Mouse (Mus musculus): ENCODE measurements around the gene Slc22a5.
"Not testable (repeated sequence)": the region's sequence is repeated elsewhere in the genome, so short reads cannot be mapped to it uniquely, and the experiment has no call there.

Gene Slc22a5

GRCm38 (mm10) chr11:53890225-53890624 is 1.2 kb downstream of the Slc22a5 start:
- ATAC-seq (ENCODE audit: insufficient number of reproducible peaks, low FRiP score, low TSS enrichment) = no peak

- ATAC-seq (ENCODE audit: insufficient number of reproducible peaks, low FRiP score, low TSS enrichment) = no peak
These were observed 2.3 kb downstream of the Slc22a5 start for GRCm38 (mm10) chr11:53889091-53889645.

GRCm38 (mm10) chr11:53888242-53888641 is 3.2 kb downstream of the Slc22a5 start:
- ATAC-seq (ENCODE audit: insufficient number of reproducible peaks, low FRiP score, low TSS enrichment) = no peak

GRCm38 (mm10) chr11:53883287-53883686 is 8.2 kb downstream of the Slc22a5 start:
- no peak for ATAC-seq (ENCODE audit: insufficient number of reproducible peaks, low FRiP score, low TSS enrichment)

DNA sequence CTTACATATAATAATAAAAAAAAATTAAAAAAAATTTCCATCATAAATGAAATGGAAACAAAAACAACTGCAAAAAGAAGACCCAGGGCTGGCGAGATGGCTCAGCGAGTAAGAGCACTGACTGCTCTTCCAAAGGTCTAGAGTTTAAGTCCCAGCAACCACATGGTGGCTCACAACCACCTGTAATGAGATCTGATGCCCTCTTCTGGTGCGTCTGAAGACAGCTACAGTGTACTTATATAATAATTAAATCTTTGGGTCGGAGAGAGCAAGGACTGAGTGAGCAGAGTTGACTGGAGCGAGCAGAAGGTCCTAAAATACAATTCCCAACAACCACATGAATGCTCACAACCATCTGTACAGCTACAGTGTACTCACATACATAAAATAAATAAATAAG is 13.4 kb downstream of the Slc22a5 start:
- ATAC-seq (ENCODE audit: insufficient number of reproducible peaks, low FRiP score, low TSS enrichment) = not testable (repeated sequence)

- ATAC-seq (ENCODE audit: insufficient number of reproducible peaks, low FRiP score, low TSS enrichment) = no peak
These were observed 15.0 kb downstream of the Slc22a5 start for GRCm38 (mm10) chr11:53876488-53876887.

- no peak for ATAC-seq (ENCODE audit: insufficient number of reproducible peaks, low FRiP score, low TSS enrichment)
These were observed 16.8 kb downstream of the Slc22a5 start for GRCm38 (mm10) chr11:53874706-53875105.

DNA sequence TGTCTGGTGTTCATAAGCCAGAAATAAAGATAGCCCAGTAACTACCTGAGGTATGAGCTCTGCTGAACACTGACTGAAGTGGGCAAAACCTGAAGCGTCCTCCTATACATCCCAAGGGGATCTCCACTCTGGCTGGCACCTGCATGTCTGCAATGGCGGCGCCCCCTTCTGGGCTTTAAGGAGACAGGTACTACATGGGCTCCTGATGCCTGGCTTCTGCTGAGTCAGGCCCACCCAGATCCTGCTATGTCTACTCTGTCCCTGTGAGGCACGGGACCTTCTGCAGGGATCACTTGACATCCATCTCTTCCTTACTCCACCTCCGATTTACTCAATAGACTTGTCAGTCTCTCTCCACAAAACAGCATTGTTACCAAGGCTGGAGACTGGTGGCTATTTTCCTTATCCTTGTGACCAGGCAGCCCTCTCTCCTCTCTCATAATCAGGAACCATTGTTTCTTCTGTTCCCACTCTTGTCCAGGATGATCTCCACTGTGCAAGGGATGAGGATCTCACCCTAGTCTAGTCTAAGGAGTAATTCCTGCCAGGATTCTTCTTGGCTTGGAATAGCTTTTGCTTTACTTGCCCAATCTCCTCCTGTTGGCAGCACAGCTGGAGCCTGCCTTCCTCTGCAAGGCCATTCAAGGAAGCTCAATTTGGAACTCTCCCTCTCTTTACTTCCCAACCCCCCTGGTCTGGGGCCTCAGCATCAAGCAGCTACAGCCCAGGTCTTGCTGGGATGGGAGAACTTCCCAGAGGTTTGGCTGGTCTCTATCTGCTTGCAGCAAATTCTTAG is 17.4 kb downstream of the Slc22a5 start:
- ATAC-seq (ENCODE audit: insufficient number of reproducible peaks, low FRiP score, low TSS enrichment) = not testable (repeated sequence)

DNA sequence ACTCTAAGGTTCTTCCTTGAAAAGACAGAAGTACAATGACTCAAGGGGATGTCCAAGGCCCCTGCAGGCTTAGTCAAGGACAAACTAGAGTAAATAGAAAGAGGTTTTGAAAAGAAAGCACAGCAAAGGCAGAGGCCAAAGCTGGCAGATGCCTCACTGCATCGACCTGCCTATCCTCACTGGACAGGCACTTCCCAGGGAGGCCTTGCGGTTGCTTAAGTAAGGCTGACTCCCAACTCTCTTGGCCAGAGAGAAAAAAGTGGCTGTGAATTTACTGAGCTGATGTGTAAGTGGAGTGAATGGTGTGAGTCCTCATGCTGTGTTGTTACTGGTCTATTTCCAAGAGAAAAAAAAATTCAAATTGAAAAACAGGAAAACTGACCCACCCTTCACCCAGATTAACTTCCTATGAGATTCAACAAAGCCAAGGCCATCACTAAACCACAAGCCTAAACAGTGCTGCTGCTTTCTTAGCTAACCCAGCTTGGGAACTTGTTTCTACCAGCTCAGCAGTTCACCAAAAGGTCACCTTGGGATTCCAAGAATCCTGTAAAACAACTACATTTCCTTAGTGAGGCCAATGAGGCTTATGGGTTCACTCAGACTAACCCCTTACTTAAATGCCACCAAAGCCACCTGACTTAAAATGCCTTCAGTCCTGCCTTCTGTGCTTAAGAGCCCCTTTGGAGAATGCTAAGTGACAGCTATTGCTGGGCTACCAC is 19.5 kb downstream of the Slc22a5 start:
- no peak for ATAC-seq (ENCODE audit: insufficient number of reproducible peaks, low FRiP score, low TSS enrichment)

DNA sequence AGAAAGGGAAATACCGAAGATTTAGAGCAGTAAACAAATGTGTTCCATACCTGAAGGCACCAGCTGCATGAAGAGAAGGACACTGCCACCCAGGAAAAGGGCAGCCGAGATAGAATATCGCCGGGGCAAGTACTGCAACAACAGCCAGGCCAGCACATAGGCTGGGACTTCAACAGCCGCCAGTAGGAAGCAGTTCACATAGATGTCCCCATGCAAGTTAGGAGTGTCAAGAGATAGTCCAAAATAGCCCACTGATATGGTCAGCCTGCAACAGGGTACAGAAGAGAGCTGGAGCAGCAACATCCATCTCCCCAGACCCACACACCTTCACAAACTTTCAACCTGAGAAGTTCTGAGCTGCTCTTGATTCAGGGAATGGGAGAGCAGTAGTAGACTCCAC is 22.3 kb downstream of the Slc22a5 start:
- no peak for ATAC-seq (ENCODE audit: insufficient number of reproducible peaks, low FRiP score, low TSS enrichment)

GRCm38 (mm10) chr11:53868323-53868722 is 23.1 kb downstream of the Slc22a5 start:
- not testable (repeated sequence) for ATAC-seq (ENCODE audit: insufficient number of reproducible peaks, low FRiP score, low TSS enrichment)

GRCm38 (mm10) chr11:53864724-53865310 is 26.6 kb downstream of the Slc22a5 start:
- not testable (repeated sequence) for ATAC-seq (ENCODE audit: insufficient number of reproducible peaks, low FRiP score, low TSS enrichment)

GRCm38 (mm10) chr11:53860944-53861343 is 30.5 kb downstream of the Slc22a5 start:
- not testable (repeated sequence) for ATAC-seq (ENCODE audit: insufficient number of reproducible peaks, low FRiP score, low TSS enrichment)

- peak; percentile 40; the same call in 1 of the 2 replicates for ATAC-seq (ENCODE audit: insufficient number of reproducible peaks, low FRiP score, low TSS enrichment)
These were observed 32.5 kb downstream of the Slc22a5 start, which contains the start of gene Gm12216 for GRCm38 (mm10) chr11:53858761-53859580. Gene Gm12216, minus strand, starts transcription at chr11:53859256.

- ATAC-seq (ENCODE audit: insufficient number of reproducible peaks, low FRiP score, low TSS enrichment) = no peak
These were observed 33.3 kb downstream of the Slc22a5 start for GRCm38 (mm10) chr11:53858058-53858760.

GRCm38 (mm10) chr11:53853665-53854064 is 37.8 kb downstream of the Slc22a5 start:
- no peak for ATAC-seq (ENCODE audit: insufficient number of reproducible peaks, low FRiP score, low TSS enrichment)

GRCm38 (mm10) chr11:53851795-53852194 is 39.7 kb downstream of the Slc22a5 start:
- no peak for ATAC-seq (ENCODE audit: insufficient number of reproducible peaks, low FRiP score, low TSS enrichment)

DNA sequence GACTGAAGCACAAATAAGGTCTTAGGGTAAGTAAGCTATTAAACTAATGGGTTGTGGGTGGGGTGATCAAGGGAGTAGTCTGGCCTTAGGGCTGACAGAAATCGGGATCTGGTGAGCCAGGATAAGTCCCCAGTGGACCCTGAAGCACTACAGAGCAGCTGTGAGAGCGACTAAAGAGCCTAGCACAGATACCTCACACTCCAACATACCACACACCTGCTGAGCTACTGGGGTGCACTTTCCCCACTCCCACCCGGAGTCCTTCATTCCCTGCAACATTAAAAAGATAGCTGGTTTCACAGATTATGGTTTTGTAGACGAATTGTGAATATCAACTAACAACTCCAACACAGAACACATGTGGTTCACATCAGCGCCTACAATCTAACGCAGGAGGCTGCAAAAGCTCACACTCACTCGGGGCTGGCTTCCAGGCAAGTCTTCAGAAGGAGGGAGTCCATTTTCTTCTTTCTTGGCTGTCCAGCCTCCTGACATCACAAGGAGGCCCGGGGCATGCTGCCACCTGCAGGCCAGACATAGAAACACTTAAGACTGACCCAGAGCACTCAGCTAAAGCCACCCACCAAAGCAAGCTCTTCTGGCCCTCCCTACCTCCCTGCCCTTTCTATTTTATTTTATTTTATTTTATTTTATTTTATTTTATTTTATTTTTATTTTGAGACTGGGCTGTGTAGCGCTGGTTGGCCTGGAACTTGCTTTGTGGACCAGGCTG is 41.7 kb downstream of the Slc22a5 start:
- peak; percentile 64; the same call in 1 of the 2 replicates for ATAC-seq (ENCODE audit: insufficient number of reproducible peaks, low FRiP score, low TSS enrichment)

DNA sequence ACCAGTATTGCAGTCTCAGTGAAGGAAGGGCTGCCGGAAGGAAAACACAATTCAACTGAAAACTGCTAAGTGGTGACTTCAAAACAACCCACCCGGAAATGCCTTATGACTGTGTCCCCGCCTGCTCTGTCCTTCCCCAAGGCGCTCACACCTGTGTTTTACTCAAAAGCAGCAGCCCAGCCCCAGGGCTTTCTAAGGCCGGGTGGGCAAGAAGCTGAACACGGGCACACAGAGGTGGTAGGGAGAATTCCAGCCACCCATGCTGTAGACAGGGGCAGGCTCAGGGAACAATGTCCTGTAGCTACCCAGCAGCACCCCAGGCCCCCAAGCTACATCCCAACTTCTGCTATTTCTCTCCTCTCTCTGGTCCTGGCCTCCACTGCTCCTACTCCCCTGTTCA is 45.8 kb downstream of the Slc22a5 start:
- ATAC-seq (ENCODE audit: insufficient number of reproducible peaks, low FRiP score, low TSS enrichment) = no peak
